Mouse (Mus musculus): ENCODE measurements at regions not wholly inside any gene's neighbourhood (a gene's known extent, or its start where the extent isn't known, plus 50 kb on each side); places are given as distances from the start of the nearest gene placed in this dataset.

DNA sequence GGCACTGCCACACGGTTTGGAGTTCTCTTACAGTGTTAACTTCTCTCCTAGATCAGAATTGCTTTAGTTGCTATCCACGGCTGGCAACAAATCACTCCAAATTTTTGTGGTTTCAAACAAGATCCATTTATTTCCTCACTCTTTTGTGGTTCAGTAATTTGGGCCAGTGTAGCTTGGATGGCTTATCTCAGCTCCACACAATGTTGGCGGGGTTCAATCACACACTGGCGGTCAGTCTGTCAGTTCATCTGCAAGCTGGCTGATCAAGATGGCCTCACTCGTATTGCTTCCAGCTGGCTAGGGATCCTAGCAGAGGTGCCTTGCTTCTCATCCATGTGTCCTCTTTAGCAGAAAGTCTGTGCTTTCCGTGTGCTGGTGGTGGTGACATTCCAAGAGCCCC, 577.7 kb upstream of the Fam160b2 start:
- H3K27ac ChIP-seq (ENCODE audit: poor library complexity, severe bottlenecking) = no peak overlapping the region
- no peak for ATAC-seq (ENCODE audit: insufficient number of reproducible peaks, low FRiP score)
- H3K36me3 ChIP-seq = no peaks in the 10 kb centered on the region
- no peaks in the 10 kb centered on the region for H3K4me1 ChIP-seq (replicated peaks)
- H3K27me3 ChIP-seq (replicated peaks) = no peaks in the 10 kb centered on the region
- no peak overlapping the region for H3K9ac ChIP-seq
- H3K9me3 ChIP-seq (replicated peaks) = no peaks in the 10 kb centered on the region
- WGBS = 63% methylated on average over 6 of the region's 6 CpGs
- H3K4me3 ChIP-seq = no peak overlapping the region
- no peak overlapping the region for H3K4me2 ChIP-seq

DNA sequence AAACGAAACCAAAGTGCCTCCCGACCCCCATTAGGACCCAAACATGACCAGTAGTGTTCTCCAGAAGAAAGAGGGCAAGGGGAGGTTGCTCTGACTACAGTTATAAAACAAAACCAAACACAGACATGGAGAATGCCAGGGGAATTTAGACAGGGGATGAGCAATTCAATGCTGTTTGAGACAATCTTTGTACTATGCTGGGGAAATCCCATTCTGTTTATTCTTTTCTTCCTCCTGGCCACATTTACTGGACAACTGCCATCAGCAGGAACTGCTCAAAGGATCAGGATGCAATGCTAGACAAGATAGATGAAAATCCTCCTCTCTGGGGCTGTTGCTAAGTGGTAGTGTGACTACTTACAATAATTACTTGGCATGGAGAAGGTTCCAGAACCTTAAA, 574.5 kb upstream of the Fam160b2 start:
- no peak for ATAC-seq (ENCODE audit: insufficient number of reproducible peaks, low FRiP score)
- Histone ChIP-seq H3K36me3 (no peaks in the 10 kb centered on the region), H3K27ac (ENCODE audit: poor library complexity, severe bottlenecking) (no peak overlapping the region), H3K4me1 (replicated peaks) (no peaks in the 10 kb centered on the region), H3K9me3 (replicated peaks) (no peaks in the 10 kb centered on the region), H3K27me3 (replicated peaks) (no peaks in the 10 kb centered on the region), H3K9ac (no peak overlapping the region), H3K4me2 (no peak overlapping the region), H3K4me3 (no peak overlapping the region)
- 81% methylated on average over 2 of the region's 2 CpGs for WGBS

DNA sequence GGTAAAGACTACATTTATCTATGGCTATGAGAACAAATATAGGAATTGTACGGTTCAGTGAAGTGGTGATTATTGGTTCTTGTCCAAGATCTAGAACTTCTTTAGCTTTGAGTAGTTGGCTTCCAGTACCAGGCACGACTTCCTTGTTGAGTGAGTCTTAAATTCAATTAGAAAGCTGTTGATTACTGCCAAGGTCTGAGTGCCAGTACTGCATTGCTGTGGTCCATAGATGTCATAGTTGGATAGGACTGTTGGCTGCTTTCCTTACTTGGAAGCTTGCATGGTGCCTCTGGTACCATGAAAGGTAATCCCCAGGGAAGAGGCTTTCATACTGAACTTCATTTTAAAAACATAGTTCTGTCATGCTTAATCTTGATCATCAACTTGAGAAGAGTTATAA, 559.9 kb upstream of the Fam160b2 start:
- no peak overlapping the region for H3K9ac ChIP-seq
- no peak overlapping the region for H3K27ac ChIP-seq (ENCODE audit: poor library complexity, severe bottlenecking)
- no peaks in the 10 kb centered on the region for H3K4me1 ChIP-seq (replicated peaks)
- no peaks in the 10 kb centered on the region for H3K27me3 ChIP-seq (replicated peaks)
- no peaks in the 10 kb centered on the region for H3K9me3 ChIP-seq (replicated peaks)
- H3K4me2 ChIP-seq = no peak overlapping the region
- whole genome bisulfite sequencing = 77% methylated on average over 2 of the region's 2 CpGs
- H3K36me3 ChIP-seq = no peaks in the 10 kb centered on the region
- no peak for ATAC-seq (ENCODE audit: insufficient number of reproducible peaks, low FRiP score)
- no peak overlapping the region for H3K4me3 ChIP-seq

DNA sequence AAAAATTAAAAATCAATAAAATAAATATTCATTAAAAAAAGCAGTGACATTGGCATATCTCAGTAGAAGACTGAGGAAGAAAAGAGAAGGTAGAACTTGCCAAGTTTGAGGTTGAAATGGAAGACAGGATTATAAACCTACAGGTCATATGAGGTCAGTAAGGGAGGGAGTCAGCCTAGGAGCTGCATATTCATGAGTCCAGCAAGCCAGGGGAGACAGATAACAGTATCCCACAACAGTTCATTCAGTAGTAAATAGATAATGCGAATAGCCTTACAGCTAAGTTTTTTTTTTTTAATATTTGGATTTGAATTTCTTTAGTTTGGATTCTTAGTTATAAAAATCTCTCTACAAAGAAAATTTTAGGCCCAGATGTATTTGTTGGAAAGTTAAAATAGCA, 542.8 kb upstream of the Fam160b2 start:
- Histone ChIP-seq H3K4me1 (replicated peaks) (no peaks in the 10 kb centered on the region), H3K27me3 (replicated peaks) (no peaks in the 10 kb centered on the region), H3K9ac (no peak overlapping the region), H3K27ac (ENCODE audit: poor library complexity, severe bottlenecking) (no peak overlapping the region), H3K4me3 (no peak overlapping the region), H3K36me3 (no peaks in the 10 kb centered on the region), H3K4me2 (no peak overlapping the region), H3K9me3 (replicated peaks) (no peaks in the 10 kb centered on the region; the same call in 1 of the 2 replicates)
- WGBS = 88% methylated on average over 1 of the region's 1 CpGs
- ATAC-seq (ENCODE audit: insufficient number of reproducible peaks, low FRiP score) = no peak

DNA sequence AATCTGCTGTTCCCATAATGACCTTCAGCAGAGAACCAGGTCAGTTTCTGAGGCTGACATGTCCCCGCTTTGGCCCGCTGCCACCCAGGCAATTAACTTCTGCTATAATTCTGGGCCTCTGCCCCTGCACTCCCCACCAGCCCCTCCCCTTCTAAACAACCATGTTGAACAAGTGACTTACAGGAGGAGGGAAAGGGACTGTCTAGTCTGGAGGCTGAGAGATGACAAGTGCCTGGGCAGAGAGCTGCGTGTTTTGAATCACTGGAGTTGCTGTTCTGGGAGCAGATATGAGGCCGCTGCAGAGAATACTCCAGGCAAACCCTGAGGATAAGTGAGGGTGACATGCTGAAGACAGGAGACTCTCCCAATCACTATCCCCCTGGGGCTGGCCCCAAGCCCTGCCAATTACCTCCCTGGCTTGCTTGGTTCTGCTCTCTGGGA, 530.2 kb upstream of the Fam160b2 start:
- H3K36me3 ChIP-seq = no peaks in the 10 kb centered on the region
- no peak overlapping the region for H3K4me3 ChIP-seq
- H3K27me3 ChIP-seq (replicated peaks) = no peaks in the 10 kb centered on the region
- ATAC-seq (ENCODE audit: insufficient number of reproducible peaks, low FRiP score) = peak; percentile 86
- H3K4me1 ChIP-seq (replicated peaks) = peaks cover 25% of the 10 kb centered on the region
- H3K4me2 ChIP-seq = peak overlapping the region; percentile 39; the same call in 1 of the 2 replicates
- H3K9ac ChIP-seq = no peak overlapping the region
- no peaks in the 10 kb centered on the region for H3K9me3 ChIP-seq (replicated peaks)
- 48% methylated on average over 4 of the region's 4 CpGs for WGBS
- H3K27ac ChIP-seq (ENCODE audit: poor library complexity, severe bottlenecking) = peak overlapping the region; percentile 85

DNA sequence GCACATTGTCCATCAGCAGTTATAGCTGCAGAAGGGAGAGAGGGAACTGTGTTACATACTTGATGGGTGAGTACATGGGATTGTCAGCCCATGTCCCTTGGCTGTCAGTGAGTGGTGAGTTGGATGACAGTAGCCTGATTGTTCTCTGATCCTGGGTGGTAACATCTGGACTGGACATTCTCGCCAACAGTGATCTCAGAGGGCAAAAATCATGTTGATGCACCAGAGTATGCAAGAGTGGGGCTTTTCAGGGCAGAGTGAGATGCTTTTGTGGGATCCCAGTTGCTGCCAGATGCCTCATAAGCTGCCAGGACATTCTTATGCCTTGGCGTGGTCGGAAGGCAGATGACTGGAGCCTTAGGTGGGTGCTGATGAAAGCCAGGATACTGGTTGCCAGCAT, 528.9 kb upstream of the Fam160b2 start:
- Histone ChIP-seq H3K27ac (ENCODE audit: poor library complexity, severe bottlenecking) (no peak overlapping the region), H3K4me3 (no peak overlapping the region), H3K4me2 (no peak overlapping the region), H3K27me3 (replicated peaks) (no peaks in the 10 kb centered on the region), H3K9ac (no peak overlapping the region), H3K4me1 (replicated peaks) (peaks cover 24% of the 10 kb centered on the region), H3K36me3 (no peaks in the 10 kb centered on the region), H3K9me3 (replicated peaks) (no peaks in the 10 kb centered on the region)
- ATAC-seq (ENCODE audit: insufficient number of reproducible peaks, low FRiP score) = no peak
- WGBS = 58% methylated on average over 3 of the region's 3 CpGs

DNA sequence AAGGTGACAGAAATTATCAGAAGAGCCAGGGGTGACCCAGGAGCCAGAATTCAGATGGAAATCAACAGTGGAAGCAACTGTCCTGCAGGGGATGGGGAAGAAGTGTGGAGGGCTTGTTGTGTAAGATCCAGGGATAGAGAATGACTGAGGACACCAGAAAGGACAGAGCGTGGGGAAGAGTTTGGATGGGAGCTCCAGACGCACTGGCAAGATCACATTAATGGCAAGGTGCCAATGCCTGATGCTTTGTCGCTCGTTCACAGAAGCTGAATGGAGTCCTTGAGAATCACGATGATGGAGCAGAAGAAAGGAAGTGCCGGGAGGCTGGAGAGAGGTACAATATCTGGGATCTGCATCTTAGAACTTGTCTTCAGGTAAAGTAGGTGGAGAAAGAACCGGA, 519.0 kb upstream of the Fam160b2 start:
- no peak overlapping the region for H3K9ac ChIP-seq
- H3K4me3 ChIP-seq = no peak overlapping the region
- H3K36me3 ChIP-seq = no peaks in the 10 kb centered on the region
- ATAC-seq (ENCODE audit: insufficient number of reproducible peaks, low FRiP score) = no peak
- H3K4me2 ChIP-seq = no peak overlapping the region
- no peaks in the 10 kb centered on the region for H3K9me3 ChIP-seq (replicated peaks)
- no peaks in the 10 kb centered on the region for H3K27me3 ChIP-seq (replicated peaks)
- H3K4me1 ChIP-seq (replicated peaks) = no peaks in the 10 kb centered on the region
- 65% methylated on average over 7 of the region's 7 CpGs for whole genome bisulfite sequencing
- H3K27ac ChIP-seq (ENCODE audit: poor library complexity, severe bottlenecking) = no peak overlapping the region

DNA sequence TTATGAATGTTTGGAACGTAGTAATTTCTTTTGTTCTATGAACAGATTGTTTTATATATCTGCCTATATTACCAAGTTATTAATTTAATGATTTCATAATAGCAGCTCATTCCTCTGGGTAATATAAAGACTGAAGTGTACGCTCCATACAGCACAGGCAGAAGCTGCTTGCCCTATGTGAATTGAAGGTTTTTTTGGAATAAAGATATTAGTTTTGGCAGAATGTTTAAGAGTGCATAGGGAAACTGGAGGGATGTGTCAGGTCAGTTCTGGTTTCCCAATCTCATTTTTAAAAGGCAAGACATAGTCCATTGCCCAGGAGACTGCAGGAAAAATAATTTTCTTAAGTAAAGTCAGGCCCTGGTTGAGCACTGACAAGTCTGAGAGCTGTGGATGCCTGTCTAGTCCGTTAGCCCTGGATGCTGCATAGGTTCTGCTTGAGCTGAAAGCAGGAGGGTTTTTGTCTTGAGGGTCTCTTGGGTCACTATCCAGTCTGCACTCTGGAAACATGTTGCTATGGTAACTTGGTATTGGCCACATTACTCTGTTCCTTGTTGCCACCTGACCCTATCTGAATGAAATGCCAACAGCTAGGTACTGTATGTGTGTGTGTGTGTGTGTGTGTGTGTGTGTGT, 516.3 kb upstream of the Fam160b2 start:
- Histone ChIP-seq H3K27ac (ENCODE audit: poor library complexity, severe bottlenecking) (no peak overlapping the region), H3K4me2 (no peak overlapping the region), H3K9me3 (replicated peaks) (no peaks in the 10 kb centered on the region), H3K4me3 (no peak overlapping the region), H3K9ac (no peak overlapping the region), H3K4me1 (replicated peaks) (no peaks in the 10 kb centered on the region), H3K36me3 (no peaks in the 10 kb centered on the region), H3K27me3 (replicated peaks) (no peaks in the 10 kb centered on the region)
- 85% methylated on average over 3 of the region's 3 CpGs for WGBS
- no peak for ATAC-seq (ENCODE audit: insufficient number of reproducible peaks, low FRiP score)

DNA sequence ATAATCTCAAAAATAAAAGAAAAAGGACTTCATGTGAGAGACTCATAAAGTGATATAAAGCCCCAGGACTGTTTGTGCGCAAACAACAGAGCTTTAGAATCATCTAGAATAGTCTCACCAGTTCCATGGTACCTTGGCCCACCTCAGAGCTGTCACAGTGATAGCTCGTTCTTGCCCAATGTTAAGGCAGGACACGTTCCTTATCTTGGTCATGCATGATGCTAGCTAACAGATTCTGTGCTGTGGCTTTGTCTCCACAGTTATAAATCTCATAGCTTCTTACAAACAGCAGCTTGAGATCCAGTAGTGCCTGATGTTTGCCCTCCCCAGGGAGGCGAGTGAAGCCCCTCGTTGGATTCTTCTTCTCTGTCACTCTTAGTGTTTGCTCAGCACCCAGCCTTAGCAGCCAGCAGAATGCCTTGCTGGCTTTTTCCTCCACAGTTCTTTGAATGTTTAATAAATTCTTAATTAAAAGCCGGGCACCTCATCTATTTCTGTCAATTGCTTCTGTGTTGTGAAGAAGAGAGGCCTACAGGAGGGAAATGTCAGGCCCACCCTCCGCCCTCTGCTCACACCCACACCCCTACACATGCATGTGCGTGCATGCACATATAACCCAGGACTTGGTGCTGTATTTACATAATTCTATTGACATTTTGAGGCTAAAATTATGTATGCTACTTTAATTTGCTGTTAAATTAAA, 515.6 kb upstream of the Fam160b2 start:
- 75% methylated on average over 8 of the region's 8 CpGs for WGBS

DNA sequence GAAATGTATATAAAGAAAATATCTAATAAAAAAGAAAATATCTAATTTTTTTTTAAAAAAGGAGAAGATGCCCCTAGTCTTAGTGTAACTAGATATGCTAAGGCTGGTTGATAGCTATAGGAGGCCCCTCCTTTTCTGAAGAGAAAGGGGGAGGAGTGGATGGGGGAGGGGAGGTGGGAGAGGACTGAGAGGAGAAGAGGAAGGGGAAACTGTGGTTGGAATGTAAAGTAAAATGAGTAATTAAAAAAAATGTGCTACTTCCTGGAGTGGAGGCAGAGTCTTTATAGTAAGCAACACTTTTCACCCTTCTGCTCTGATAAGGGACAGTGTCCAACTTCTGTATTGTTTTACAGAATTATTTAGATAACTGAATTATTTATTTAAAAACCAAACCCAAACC, 513.6 kb upstream of the Fam160b2 start:
- no peak overlapping the region for H3K4me3 ChIP-seq
- no peaks in the 10 kb centered on the region for H3K4me1 ChIP-seq (replicated peaks)
- no peaks in the 10 kb centered on the region for H3K27me3 ChIP-seq (replicated peaks)
- H3K9ac ChIP-seq = no peak overlapping the region
- H3K9me3 ChIP-seq (replicated peaks) = no peaks in the 10 kb centered on the region
- H3K4me2 ChIP-seq = no peak overlapping the region
- no peak overlapping the region for H3K27ac ChIP-seq (ENCODE audit: poor library complexity, severe bottlenecking)
- no peaks in the 10 kb centered on the region for H3K36me3 ChIP-seq
- no peak for ATAC-seq (ENCODE audit: insufficient number of reproducible peaks, low FRiP score)

More for the DNA sequence above, 515.6 kb upstream of the Fam160b2 start:
- no peak overlapping the region for H3K4me3 ChIP-seq
- H3K4me2 ChIP-seq = no peak overlapping the region
- H3K27ac ChIP-seq (ENCODE audit: poor library complexity, severe bottlenecking) = no peak overlapping the region
- H3K27me3 ChIP-seq (replicated peaks) = no peaks in the 10 kb centered on the region
- H3K9me3 ChIP-seq (replicated peaks) = no peaks in the 10 kb centered on the region
- no peak overlapping the region for H3K9ac ChIP-seq
- ATAC-seq (ENCODE audit: insufficient number of reproducible peaks, low FRiP score) = no peak
- no peaks in the 10 kb centered on the region for H3K4me1 ChIP-seq (replicated peaks)
- H3K36me3 ChIP-seq = no peaks in the 10 kb centered on the region

DNA sequence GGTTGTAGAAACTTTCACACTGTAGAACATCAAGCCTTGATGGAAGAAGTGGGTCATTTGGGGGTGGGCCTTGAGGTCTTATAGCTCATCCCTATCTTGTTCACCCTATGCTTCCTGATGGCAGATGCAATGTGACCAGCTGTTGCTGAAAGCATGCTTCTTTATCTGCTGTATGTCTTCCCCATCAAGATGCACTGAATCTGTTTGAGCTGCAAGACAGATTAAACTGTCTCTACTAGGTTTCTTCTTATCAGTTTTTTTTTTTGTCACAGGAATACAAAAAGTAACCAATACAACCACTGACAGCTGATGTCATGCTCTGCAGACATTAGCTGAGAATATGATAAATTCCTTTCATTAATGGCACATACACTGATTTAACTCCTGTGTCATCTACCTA, 505.0 kb upstream of the Fam160b2 start:
- Histone ChIP-seq H3K9ac (no peak overlapping the region), H3K27me3 (replicated peaks) (no peaks in the 10 kb centered on the region), H3K9me3 (replicated peaks) (no peaks in the 10 kb centered on the region), H3K4me1 (replicated peaks) (no peaks in the 10 kb centered on the region), H3K4me2 (no peak overlapping the region), H3K27ac (ENCODE audit: poor library complexity, severe bottlenecking) (no peak overlapping the region), H3K36me3 (no peaks in the 10 kb centered on the region), H3K4me3 (no peak overlapping the region)
- ATAC-seq (ENCODE audit: insufficient number of reproducible peaks, low FRiP score) = no peak

DNA sequence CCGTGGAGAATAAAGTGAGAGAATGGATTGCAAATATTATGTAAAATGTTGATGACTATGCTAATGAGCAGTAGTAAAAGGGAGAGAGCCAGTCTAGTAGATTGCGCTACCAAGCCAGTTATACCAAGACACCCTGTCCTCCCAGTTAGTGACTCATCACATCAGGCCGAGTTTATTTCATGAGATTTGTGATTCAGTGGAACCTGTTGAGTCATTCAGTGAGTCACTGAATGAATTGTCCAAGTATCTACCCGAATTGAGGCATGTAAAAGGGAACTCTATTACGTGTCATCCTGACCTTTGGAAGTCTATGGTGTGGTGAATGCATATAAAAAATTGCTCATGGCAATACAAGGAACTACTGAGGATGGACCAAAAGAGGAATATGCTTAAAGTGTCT, 504.3 kb upstream of the Fam160b2 start:
- no peak overlapping the region for H3K4me2 ChIP-seq
- no peaks in the 10 kb centered on the region for H3K27me3 ChIP-seq (replicated peaks)
- no peak for ATAC-seq (ENCODE audit: insufficient number of reproducible peaks, low FRiP score)
- WGBS = 78% methylated on average over 5 of the region's 5 CpGs
- no peak overlapping the region for H3K27ac ChIP-seq (ENCODE audit: poor library complexity, severe bottlenecking)
- no peaks in the 10 kb centered on the region for H3K36me3 ChIP-seq
- no peak overlapping the region for H3K4me3 ChIP-seq
- no peak overlapping the region for H3K9ac ChIP-seq
- H3K9me3 ChIP-seq (replicated peaks) = no peaks in the 10 kb centered on the region
- H3K4me1 ChIP-seq (replicated peaks) = no peaks in the 10 kb centered on the region

All from heart, embryonic 12.5 days (tissue).